Mouse (Mus musculus) embryonic facial prominence, embryonic 13.5 days (tissue): ENCODE results near the gene Grcc10. TPM values are rescaled to one million over a fixed set of nuclear protein-coding genes. Genes with fewer than 3 reads are reported as not detected.

Experiments used
- ATAC-seq: fragments of 200-750 bp; cut with Nextera tagmentation; 2 replicates; pipeline ENCODE4 v1.8.0; 2017; ENCODE audit warnings: low read depth; ENCODE audit not compliant: insufficient number of reproducible peaks, insufficient read depth, low FRiP score, low TSS enrichment
- H3K27ac ChIP-seq: fragments of 300-500 bp; sonication (generic); 2 replicates; pipeline ENCODE4 v1.5.1; 2015; ENCODE audit warnings: moderate library complexity, mild to moderate bottlenecking, inconsistent platforms
- H3K27me3 ChIP-seq: fragments of 300-500 bp; sonication (generic); 2 replicates; pipeline ENCODE4 v1.6.1; 2015; ENCODE audit warnings: mild to moderate bottlenecking, inconsistent platforms
- H3K36me3 ChIP-seq: fragments of 300-500 bp; sonication (generic); 2 replicates; pipeline ENCODE4 v1.6.1; 2015; ENCODE audit warnings: mild to moderate bottlenecking, inconsistent platforms
- H3K4me1 ChIP-seq: fragments of 300-500 bp; sonication (generic); 2 replicates; pipeline ENCODE4 v1.6.1; 2015; ENCODE audit warnings: inconsistent platforms
- H3K4me2 ChIP-seq: fragments of 300-500 bp; sonication (generic); 2 replicates; pipeline ENCODE4 v1.6.1; 2015; ENCODE audit warnings: moderate library complexity, mild to moderate bottlenecking, inconsistent platforms
- H3K4me3 ChIP-seq: fragments of 300-500 bp; sonication (generic); 2 replicates; pipeline ENCODE4 v1.5.1; 2015; ENCODE audit warnings: mild to moderate bottlenecking, inconsistent platforms
- H3K9ac ChIP-seq: fragments of 300-500 bp; sonication (generic); 2 replicates; pipeline ENCODE4 v1.6.1; 2015; ENCODE audit warnings: mild to moderate bottlenecking, inconsistent platforms
- H3K9me3 ChIP-seq: fragments of 300-500 bp; sonication (generic); 2 replicates; pipeline ENCODE4 v1.6.1; 2016; ENCODE audit warnings: inconsistent platforms
- WGBS: fragments of 180-500 bp; shearing (Covaris S2); methylation state at CpG from one replicate; pipeline ENCODE4 v1.1.7; 2015; ENCODE audit warnings: mixed read lengths; 5-methylcytosine and 5-hydroxymethylcytosine counted together
- polyA plus RNA-seq: library from polyadenylated mRNA; unstranded; fragments of >200 nt; fragmentation: Nextera tagmentation; extraction: Ambion mirVana; gene quantifications from 2 replicates; pipeline ENCODE4 v1.2.1, GENCODE M21; 2015

The Grcc10 gene
- polyA plus RNA-seq, 1 experiment from 2014 or later, result 487 TPM

DNA sequence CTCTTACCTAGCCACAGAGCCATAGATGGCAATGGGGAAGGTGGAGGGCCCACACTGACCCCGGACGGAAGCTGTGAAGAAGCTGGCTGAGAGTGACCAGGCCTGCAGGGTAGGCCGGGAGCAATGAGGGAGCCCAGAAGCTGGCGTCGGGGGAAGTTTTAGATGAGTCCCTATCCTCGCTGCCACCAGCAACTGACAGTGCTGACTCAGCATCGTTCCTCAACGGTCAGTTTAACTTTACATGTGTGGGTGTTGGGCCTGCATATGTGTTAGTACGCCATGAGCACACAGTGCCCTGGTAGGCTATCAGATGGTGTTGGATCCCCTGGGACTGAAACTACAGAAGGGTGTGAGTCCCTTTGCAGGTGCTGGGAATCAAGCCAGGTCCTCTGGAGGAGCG lies 16.7 kb downstream of the Grcc10 start:
- 82% methylated on average over 10 of the region's 10 CpGs for WGBS
- Histone ChIP-seq H3K27ac (no peak overlapping the region), H3K4me1 (0 out of 2 replicates have a peak, but pooled peaks cover 7% of the 10 kb centered on the region), H3K9me3 (no peaks in the 10 kb centered on the region), H3K9ac (no peak overlapping the region), H3K27me3 (no peaks in the 10 kb centered on the region), H3K36me3 (no peaks in the 10 kb centered on the region), H3K4me3 (no peak overlapping the region), H3K4me2 (no peak overlapping the region)
- no peak for ATAC-seq

DNA sequence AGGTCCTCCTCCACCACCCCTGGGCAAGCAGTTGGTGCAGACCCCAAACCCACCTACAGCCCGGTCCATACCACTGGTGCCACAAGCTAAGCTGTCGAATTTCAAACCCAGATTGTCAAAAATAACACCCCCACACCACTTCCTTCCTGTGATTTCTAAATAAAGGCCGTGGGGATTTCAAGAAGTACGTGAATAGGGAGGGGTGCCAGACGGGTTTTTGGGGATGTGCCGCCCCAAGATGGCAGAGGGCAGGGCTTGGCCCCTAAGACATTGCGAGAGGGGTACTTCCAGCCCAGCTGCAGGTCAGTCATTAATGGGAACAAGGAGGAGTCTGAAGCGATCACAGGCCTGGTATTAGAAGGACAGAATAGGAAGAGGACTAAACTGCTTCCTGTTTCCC lies 17.6 kb downstream of the Grcc10 start:
- Histone ChIP-seq H3K36me3 (no peaks in the 10 kb centered on the region), H3K9ac (no peak overlapping the region), H3K9me3 (no peaks in the 10 kb centered on the region), H3K4me1 (0 out of 2 replicates have a peak, but pooled peaks cover 7% of the 10 kb centered on the region), H3K4me2 (no peak overlapping the region), H3K27me3 (no peaks in the 10 kb centered on the region), H3K27ac (no peak overlapping the region), H3K4me3 (no peak overlapping the region)
- 76% methylated on average over 8 of the region's 8 CpGs for WGBS
- ATAC-seq, result no peak

DNA sequence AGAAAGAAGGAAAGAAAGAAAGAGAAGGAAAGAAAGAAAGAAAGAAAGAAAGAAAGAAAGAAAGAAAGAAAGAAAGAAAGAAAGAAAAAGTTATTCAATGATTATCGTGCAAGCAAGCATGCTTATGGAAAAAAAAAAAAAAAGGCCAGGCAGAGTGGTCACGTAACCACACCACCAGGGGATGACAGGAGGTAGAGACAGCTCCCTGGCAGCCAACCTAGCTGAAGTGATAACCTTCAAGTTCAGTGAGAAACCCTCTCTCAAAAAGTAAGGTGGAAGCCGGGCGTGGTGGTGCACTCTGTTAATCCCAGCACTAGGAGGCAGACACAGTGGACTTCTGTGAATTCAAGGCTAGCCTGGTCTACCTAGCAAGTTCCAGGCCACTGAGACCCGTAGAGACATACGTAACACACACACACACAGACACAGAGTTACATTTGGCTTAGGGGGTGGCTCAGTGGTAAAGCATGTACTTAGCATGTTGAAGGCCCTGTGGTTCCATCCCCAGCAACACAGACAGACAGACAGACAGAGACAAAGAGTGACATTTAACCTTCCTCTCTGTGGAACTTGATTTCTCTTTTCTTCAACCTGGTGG lies 18.2 kb downstream of the Grcc10 start:
- no peak for ATAC-seq
- 86% methylated on average over 6 of the region's 6 CpGs for WGBS
- Histone ChIP-seq H3K9ac (no peak overlapping the region), H3K9me3 (no peaks in the 10 kb centered on the region), H3K27ac (no peak overlapping the region), H3K4me2 (no peak overlapping the region), H3K27me3 (no peaks in the 10 kb centered on the region), H3K36me3 (no peaks in the 10 kb centered on the region), H3K4me1 (0 out of 2 replicates have a peak, but pooled peaks cover 7% of the 10 kb centered on the region), H3K4me3 (no peak overlapping the region)

DNA sequence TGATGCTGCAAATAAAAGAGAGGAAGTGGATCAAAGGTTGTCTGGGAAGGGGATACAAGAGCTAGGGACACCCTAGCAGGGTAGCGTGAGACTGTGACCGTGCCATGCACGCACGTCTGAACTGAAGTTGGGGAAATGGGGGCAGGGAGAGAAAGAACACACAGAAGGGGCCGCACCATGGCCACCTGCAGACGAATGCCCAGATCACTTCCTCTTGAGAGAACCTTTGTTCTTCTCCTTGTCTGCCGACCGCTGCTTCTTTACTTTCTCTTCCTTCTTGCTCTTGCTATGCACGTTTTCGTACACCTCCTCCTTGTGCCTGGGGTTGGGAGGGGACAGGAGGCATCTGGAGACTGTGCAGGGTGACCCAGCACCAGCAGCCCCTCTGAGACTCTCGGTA lies 20.3 kb downstream of the Grcc10 start:
- no peak for ATAC-seq
- Histone ChIP-seq H3K27me3 (no peaks in the 10 kb centered on the region), H3K36me3 (peaks cover 16% of the 10 kb centered on the region), H3K4me3 (no peak overlapping the region), H3K9me3 (no peaks in the 10 kb centered on the region), H3K4me2 (no peak overlapping the region), H3K27ac (no peak overlapping the region), H3K9ac (peak overlapping the region; percentile 44; the same call in 1 of the 2 replicates), H3K4me1 (0 out of 2 replicates have a peak, but pooled peaks cover 7% of the 10 kb centered on the region)
- WGBS, result 72% methylated on average over 11 of the region's 11 CpGs

DNA sequence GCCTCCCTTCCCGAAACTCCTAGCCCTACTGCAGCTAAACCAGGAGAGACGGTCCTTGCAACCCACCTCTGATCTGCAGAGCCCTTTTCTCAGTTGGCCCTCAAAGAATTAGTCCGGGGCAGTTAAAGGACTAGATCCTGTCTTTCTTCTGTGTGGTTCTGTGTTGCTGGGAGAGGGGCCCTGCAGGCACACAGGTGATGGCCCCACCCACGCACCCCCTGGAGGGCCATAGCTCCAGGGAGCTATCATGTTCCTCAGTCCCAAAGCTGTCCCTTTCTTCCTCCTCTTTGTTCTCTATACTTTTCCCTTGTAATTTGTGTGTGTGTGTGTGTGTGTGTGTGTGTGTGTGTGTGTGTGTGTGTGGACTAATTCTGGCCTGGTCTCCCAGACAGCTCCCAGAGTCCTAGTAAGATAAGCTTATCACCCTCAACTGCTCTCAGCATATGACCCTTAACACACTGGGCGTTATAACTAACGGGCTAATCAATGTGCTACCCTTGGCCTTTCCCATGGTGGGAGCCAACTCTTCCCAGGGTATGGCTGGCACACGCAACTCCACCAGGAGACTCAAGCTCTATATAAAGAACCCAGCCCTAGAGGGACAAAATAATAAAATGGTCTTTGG lies 21.7 kb downstream of the Grcc10 start:
- H3K36me3 ChIP-seq, result peaks cover 31% of the 10 kb centered on the region
- 58% methylated on average over 7 of the region's 7 CpGs for WGBS
- peak overlapping the region; percentile 49 for H3K4me2 ChIP-seq
- H3K9me3 ChIP-seq, result no peaks in the 10 kb centered on the region
- peak overlapping the region; percentile 65 for H3K9ac ChIP-seq
- ATAC-seq, result no peak
- H3K4me1 ChIP-seq, result 0 out of 2 replicates have a peak, but pooled peaks cover 7% of the 10 kb centered on the region
- peak overlapping the region; percentile 73 for H3K27ac ChIP-seq
- H3K27me3 ChIP-seq, result no peaks in the 10 kb centered on the region
- peak overlapping the region; percentile 39 for H3K4me3 ChIP-seq

DNA sequence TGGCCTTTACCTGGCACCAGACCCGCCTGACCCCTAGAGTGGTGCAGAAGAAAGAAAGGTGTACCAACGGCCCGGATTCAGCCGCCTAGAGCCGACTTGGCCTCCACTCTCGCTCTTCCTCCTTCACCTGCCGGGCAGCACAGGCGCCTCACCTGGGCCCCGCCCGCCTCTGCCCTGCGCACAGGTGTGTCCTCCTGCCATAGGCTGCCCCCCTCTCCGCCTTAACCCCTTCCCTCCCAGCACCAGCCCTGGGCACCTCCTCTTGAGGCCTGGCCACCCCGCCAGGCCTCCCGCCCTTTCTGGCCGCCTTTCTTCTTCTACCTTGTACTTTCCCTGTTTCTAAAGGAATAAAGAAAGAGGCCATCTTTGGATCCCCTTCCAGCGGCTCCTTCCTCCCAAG lies 22.5 kb downstream of the Grcc10 start:
- ATAC-seq, result peak; percentile 48; the same call in 1 of the 2 replicates
- WGBS, result 46% methylated on average over 16 of the region's 16 CpGs
- H3K27me3 ChIP-seq, result no peaks in the 10 kb centered on the region
- peak overlapping the region; percentile 65 for H3K9ac ChIP-seq
- peaks cover 14% of the 10 kb centered on the region for H3K4me1 ChIP-seq
- H3K4me2 ChIP-seq, result peak overlapping the region; percentile 49
- H3K36me3 ChIP-seq, result peaks cover 38% of the 10 kb centered on the region
- peak overlapping the region; percentile 39 for H3K4me3 ChIP-seq
- no peaks in the 10 kb centered on the region for H3K9me3 ChIP-seq
- peak overlapping the region; percentile 73 for H3K27ac ChIP-seq

DNA sequence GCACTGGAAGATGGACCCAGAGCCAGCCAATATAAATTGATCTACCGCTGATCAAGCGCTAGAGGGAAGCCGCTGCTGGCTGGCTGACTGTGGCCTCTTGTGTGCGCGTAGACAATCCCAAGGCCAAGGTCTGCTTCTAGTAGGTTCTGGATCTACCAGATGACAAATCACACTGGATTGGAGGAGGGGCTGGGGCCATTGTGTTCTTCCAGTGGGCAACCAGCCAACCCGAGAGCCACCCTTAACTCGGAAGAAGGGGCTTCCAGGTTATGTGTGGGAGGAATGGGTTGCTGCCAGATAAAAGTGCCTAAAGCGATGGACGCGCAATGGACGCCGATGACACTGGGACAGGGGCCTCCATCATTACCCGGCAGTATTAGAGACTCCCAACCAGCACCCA lies 23.2 kb downstream of the Grcc10 start:
- peaks cover 21% of the 10 kb centered on the region for H3K4me1 ChIP-seq
- no peak for ATAC-seq
- H3K36me3 ChIP-seq, result peaks cover 38% of the 10 kb centered on the region
- H3K27me3 ChIP-seq, result no peaks in the 10 kb centered on the region
- 66% methylated on average over 13 of the region's 13 CpGs for WGBS
- peak overlapping the region; percentile 65 for H3K9ac ChIP-seq
- H3K27ac ChIP-seq, result peak overlapping the region; percentile 65
- H3K4me3 ChIP-seq, result peak overlapping the region; percentile 39
- H3K9me3 ChIP-seq, result no peaks in the 10 kb centered on the region
- peak overlapping the region; percentile 47 for H3K4me2 ChIP-seq

DNA sequence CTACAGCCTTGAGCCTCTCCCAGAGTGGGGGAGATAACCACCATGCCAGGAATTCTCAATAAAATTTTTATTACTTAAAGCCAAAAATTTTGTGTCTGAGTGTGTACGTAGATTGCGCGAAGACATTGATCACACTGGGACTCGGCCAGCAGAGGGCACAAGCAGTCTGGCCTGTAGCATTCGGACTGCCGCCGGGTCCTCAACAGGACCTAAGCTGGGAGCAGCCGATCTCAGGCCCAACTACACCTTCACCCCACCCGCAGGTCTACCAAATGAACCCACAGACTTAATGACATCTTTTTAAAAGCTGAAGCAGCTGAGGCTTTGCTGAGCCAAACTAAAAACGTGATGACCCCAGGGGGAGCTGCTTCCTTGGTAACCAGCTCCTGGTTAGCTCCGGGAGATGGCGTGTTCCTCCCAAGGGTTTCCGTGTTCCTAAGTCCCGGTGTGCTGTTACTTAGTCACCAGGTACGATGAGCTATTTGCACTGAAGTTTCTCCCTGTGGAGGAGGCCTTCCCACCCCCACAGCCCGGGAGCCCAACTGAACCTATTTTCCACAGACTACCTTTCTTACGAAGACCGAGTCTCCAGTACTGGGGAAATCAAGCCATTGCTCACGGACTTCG lies 24.2 kb downstream of the Grcc10 start:
- Histone ChIP-seq H3K27me3 (no peaks in the 10 kb centered on the region), H3K4me3 (peak overlapping the region; percentile 39), H3K9ac (no peak overlapping the region), H3K4me2 (peak overlapping the region; percentile 47), H3K36me3 (peaks cover 38% of the 10 kb centered on the region), H3K9me3 (no peaks in the 10 kb centered on the region), H3K27ac (peak overlapping the region; percentile 65; the same call in 1 of the 2 replicates), H3K4me1 (peaks cover 25% of the 10 kb centered on the region)
- ATAC-seq, result no peak
- WGBS, result 63% methylated on average over 20 of the region's 20 CpGs

DNA sequence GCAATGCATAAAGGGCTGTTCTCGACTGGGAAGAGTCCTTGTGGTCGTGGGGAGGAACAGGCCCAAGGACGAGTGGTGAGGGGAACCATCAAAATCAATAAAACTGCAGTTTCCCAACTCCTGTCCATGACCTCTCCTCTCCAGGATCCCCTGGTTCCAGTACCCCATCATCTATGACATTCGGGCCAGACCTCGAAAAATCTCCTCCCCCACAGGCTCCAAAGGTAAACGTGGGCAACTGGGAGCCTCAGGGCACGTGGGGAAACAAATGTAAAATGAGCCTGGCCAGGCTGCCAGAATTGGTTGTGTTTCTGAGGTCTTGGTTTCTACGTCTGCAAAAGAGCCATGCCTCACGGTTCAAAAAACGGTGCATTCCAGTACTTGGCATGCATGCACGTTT lies 28.3 kb downstream of the Grcc10 start:
- Histone ChIP-seq H3K36me3 (peaks cover 51% of the 10 kb centered on the region), H3K9ac (peak overlapping the region; percentile 98)
- 11% methylated on average over 11 of the region's 11 CpGs for WGBS

DNA sequence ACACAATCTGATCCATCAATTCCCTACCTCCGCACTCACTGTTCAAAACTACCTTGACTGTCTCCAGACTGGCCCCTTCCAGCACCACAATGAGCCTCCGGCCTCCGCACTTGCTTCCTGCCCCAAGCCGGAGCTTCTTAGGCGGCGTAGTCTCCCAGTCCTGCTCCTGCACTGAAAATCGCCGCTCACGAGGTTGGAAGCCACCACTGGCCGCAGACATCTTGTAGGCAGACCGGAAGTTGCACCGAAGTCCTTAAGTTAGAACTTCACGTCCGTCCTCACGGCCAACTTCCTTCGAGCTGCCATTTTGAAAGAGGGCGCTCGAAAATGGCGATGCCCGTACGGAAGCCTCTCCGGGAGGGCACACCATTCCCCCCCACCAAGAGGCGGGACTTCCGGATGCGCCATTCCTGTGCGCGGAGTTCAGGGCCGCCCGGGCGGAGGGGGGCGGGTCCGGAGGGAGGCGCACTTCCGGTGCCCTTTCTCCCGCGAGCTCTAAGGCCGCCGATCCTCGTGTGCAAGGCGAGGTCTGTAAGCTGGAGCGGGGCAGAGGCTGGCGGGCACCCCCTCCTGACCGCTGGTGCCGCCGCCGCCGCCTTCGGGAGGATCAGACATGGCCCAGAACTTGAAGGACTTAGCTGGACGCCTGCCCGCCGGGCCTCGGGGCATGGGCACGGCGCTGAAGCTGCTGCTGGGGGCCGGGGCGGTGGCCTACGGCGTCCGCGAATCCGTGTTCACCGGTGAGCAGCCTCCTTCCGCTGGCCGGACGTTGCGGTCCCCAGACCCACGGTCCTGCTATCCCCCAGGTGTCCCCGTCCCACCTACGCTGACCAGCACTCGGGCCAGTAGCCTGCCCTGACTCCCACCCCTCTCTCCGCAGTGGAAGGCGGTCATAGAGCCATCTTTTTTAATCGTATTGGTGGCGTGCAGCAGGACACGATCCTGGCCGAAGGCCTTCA lies 29.1 kb downstream of the Grcc10 start, which contains the start of the genes Emg1 and Phb2:
Emg1 (minus strand) TSS at position 355 of the 959 bp plus-strand sequence.
Phb2 (plus strand) TSS at position 513 of the 959 bp plus-strand sequence.
- no peaks in the 10 kb centered on the region for H3K27me3 ChIP-seq
- ATAC-seq, result peak; percentile 93
- H3K9ac ChIP-seq, result peak within 1 kb of the TSS; percentile 98
- peaks cover 38% of the 10 kb centered on the region for H3K4me1 ChIP-seq
- peak within 1 kb of the TSS; percentile 98 for H3K4me3 ChIP-seq
- peaks cover 54% of the 10 kb centered on the region for H3K36me3 ChIP-seq
- peak within 1 kb of the TSS; percentile 95 for H3K4me2 ChIP-seq
- WGBS, result under 1% methylated on average over 75 of the region's 76 CpGs
- no peaks in the 10 kb centered on the region for H3K9me3 ChIP-seq
- peak within 1 kb of the TSS; percentile 90 for H3K27ac ChIP-seq

More for the DNA sequence above, 28.3 kb downstream of the Grcc10 start:
- Histone ChIP-seq H3K27me3 (no peaks in the 10 kb centered on the region), H3K9me3 (no peaks in the 10 kb centered on the region), H3K4me1 (peaks cover 38% of the 10 kb centered on the region), H3K4me2 (peak overlapping the region; percentile 95), H3K27ac (peak overlapping the region; percentile 90), H3K4me3 (peak overlapping the region; percentile 98)
- ATAC-seq, result no peak
